8 mouse cellular contexts compared by ENCODE assay signal in the genomic region with DNA sequence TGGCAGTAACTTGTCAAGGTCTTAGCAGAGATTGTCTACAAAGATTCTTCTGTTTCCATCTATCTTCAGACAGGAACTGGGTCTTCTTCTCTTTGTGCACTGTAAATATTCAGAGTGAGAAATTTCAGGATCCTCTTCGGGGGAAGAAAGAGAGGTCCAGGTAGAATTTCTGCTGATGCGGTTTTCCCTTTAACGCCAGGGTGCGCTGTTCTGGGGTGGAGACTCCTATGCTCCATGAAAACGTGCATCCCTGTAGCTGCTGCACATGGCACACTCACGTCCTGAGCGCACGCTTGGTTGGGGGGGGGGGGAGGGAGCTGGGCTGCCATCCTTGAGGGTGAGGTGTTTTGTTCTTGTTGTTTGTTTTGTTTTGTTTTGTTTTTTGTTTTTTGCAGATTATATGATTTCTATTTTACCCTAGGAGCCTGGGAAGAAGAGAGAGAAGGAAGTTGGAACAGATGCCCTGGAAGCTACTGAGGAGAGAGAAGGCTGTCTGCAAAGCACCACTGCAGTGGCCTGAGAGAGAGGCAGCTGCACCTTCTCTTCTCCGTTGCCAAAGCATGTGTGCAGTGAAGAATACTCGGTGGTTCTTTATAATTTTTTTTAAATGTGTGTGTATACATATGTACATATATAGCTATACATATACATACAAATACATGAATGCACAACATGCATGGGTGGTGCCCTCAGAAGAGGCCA. TPM values are rescaled to one million over a fixed set of nuclear protein-coding genes. Genes with fewer than 3 reads are reported as not detected.
DNase-seq lines count a peak whose midpoint lies in the region; ATAC-seq and TF ChIP-seq lines count a peak whose summit lies in the region.

No protein-coding gene starts in this region.

- DNase-seq in kidney, adult 18-20 months: peak; percentile 14
- DNase-seq in A20 (ENCODE audit: low read depth, low spot score): peak; percentile 3
- DNase-seq in adrenal gland, postnatal 14 days: peak; percentile 44
- DNase-seq in embryonic facial prominence, embryonic 10.5 days (ENCODE audit: low spot score): peak; percentile 61
- peak; percentile 36 for DNase-seq in liver, postnatal 0 days
- DNase-seq in yolk sac, embryonic 10.5 days (ENCODE audit: low spot score): no peak

- no peaks in the 10 kb centered on the region for H3K9me3 ChIP-seq in kidney, embryonic 15.5 days (replicated peaks)
- no peaks in the 10 kb centered on the region for H3K9me3 ChIP-seq in embryonic facial prominence, embryonic 10.5 days
- H3K9me3 ChIP-seq in liver, postnatal 0 days (ENCODE audit: low read length): no peaks in the 10 kb centered on the region

- no peak for TF ChIP-seq EP300 in liver, postnatal 0 days (IDR thresholded peaks at IDR 0.05; ENCODE audit: low read depth)

- no peak overlapping the region for H3K9ac ChIP-seq in kidney, embryonic 15.5 days
- H3K9ac ChIP-seq in liver, postnatal 0 days (replicated peaks): no peak overlapping the region

- no peak for ATAC-seq in kidney, embryonic 15.5 days (replicated peaks; ENCODE audit: low FRiP score)
- no peak for ATAC-seq in liver, postnatal 0 days
- no peak for ATAC-seq in inflammation-experienced regulatory T-cells, adult 6 months

- WGBS in kidney, embryonic 15.5 days: 15% methylated on average over 10 of the region's 10 CpGs
- WGBS in embryonic facial prominence, embryonic 10.5 days: 15% methylated on average over 10 of the region's 10 CpGs
- WGBS in liver, postnatal 0 days (ENCODE audit: insufficient replicate concordance): 24% methylated on average over 10 of the region's 10 CpGs

- H3K4me2 ChIP-seq in kidney, embryonic 15.5 days: no peak overlapping the region
- no peak overlapping the region for H3K4me2 ChIP-seq in liver, postnatal 0 days (ENCODE audit: low read depth, low read length)

- no peaks in the 10 kb centered on the region for H3K27me3 ChIP-seq in kidney, embryonic 15.5 days
- no peaks in the 10 kb centered on the region for H3K27me3 ChIP-seq in embryonic facial prominence, embryonic 10.5 days (replicated peaks; ENCODE audit: low read depth, poor library complexity, severe bottlenecking)
- no peaks in the 10 kb centered on the region for H3K27me3 ChIP-seq in liver, postnatal 0 days (ENCODE audit: insufficient read depth, low read length)

- H3K36me3 ChIP-seq in kidney, embryonic 15.5 days: no peaks in the 10 kb centered on the region
- H3K36me3 ChIP-seq in embryonic facial prominence, embryonic 10.5 days (replicated peaks): no peaks in the 10 kb centered on the region
- no peaks in the 10 kb centered on the region for H3K36me3 ChIP-seq in liver, postnatal 0 days (replicated peaks; ENCODE audit: insufficient read depth, low read length)

- no peak overlapping the region for H3K27ac ChIP-seq in kidney, embryonic 15.5 days
- no peak overlapping the region for H3K27ac ChIP-seq in embryonic facial prominence, embryonic 10.5 days (replicated peaks)
- no peak overlapping the region for H3K27ac ChIP-seq in liver, postnatal 0 days (ENCODE audit: low read depth)

- H3K4me3 ChIP-seq in kidney, embryonic 15.5 days (replicated peaks): no peak overlapping the region
- no peak overlapping the region for H3K4me3 ChIP-seq in embryonic facial prominence, embryonic 10.5 days
- H3K4me3 ChIP-seq in liver, postnatal 0 days (ENCODE audit: low read depth, low read length): no peak overlapping the region

- H3K4me1 ChIP-seq in kidney, embryonic 15.5 days: 0 out of 2 replicates have a peak, but pooled peaks cover 5% of the 10 kb centered on the region
- 0 out of 2 replicates have a peak, but pooled peaks cover 4% of the 10 kb centered on the region for H3K4me1 ChIP-seq in embryonic facial prominence, embryonic 10.5 days
- H3K4me1 ChIP-seq in liver, postnatal 0 days (ENCODE audit: insufficient read depth): no peaks in the 10 kb centered on the region

- peak; percentile 48 for TF ChIP-seq CTCF in liver, postnatal 0 days (IDR thresholded peaks at IDR 0.05; ENCODE audit: low read depth)

RNA-seq across cellular contexts. Expression of a gene that starts 30.8 kb away (rescaled TPM):
- 0.93 and 2.2 TPM in 2 replicates for polyA plus RNA-seq in kidney, embryonic 15.5 days (2015; fragmentation: Nextera tagmentation; extraction: Ambion mirVana)
- 2.0 and 2.3 TPM in 2 replicates for total RNA-seq in adrenal gland, postnatal 14 days (2021)
- polyA plus RNA-seq in embryonic facial prominence, embryonic 10.5 days (2016; fragmentation: Nextera tagmentation; extraction: Ambion mirVana): 0.98 and 1.2 TPM in 2 replicates
- 0.89 and 0.92 TPM in 2 replicates for polyA plus RNA-seq in liver, postnatal 0 days (2015; fragmentation: Nextera tagmentation; extraction: Ambion mirVana)
- not detected for polyA plus RNA-seq in inflammation-experienced regulatory T-cells, adult 6 months (2017; shearing (Covaris generic))
